Mouse (Mus musculus) ES-E14 (cell line): ENCODE measurements around the gene Brpf1. TPM values are rescaled to one million over a fixed set of nuclear protein-coding genes. Genes with fewer than 3 reads are reported as not detected.

Experiments
- DNase-seq: peaks from one replicate; pipeline ENCODE4 v3.0.0-alpha.2; 2013; ENCODE audit warnings: low read depth, low spot score
- H3K27ac ChIP-seq: 2 replicates; pipeline ENCODE4 v1.5.1; 2012; ENCODE audit warnings: low read depth, mild to moderate bottlenecking, low read length, moderate library complexity, mixed read lengths; ENCODE audit not compliant: poor library complexity, insufficient read depth, severe bottlenecking
- H3K36me3 ChIP-seq: 2 replicates; pipeline ENCODE4 v1.6.1; 2012; ENCODE audit warnings: mild to moderate bottlenecking, low read length, moderate library complexity, mixed read lengths; ENCODE audit not compliant: control insufficient read depth, poor library complexity, insufficient read depth, severe bottlenecking
- H3K4me1 ChIP-seq, 2 experiments: fragments of 150-350 bp in 1 of 2; sonication (generic) in 1 of 2; 2 replicates each; pipeline ENCODE4 v1.6.1; 2012; ENCODE audit warnings: low read length in 2 of 2, mild to moderate bottlenecking in 1 of 2, mixed read lengths in 1 of 2; ENCODE audit not compliant: control insufficient read depth in 2 of 2, insufficient read depth in 2 of 2, poor library complexity in 1 of 2
- H3K4me3 ChIP-seq, 2 experiments: fragments of 150-350 bp in 1 of 2; sonication (generic) in 1 of 2; 2 replicates each; pipeline ENCODE4 v1.5.1; 2012; ENCODE audit warnings: low read length in 2 of 2, low read depth in 1 of 2, mild to moderate bottlenecking in 1 of 2, mixed read lengths in 1 of 2; ENCODE audit not compliant: insufficient read depth in 1 of 2, poor library complexity in 1 of 2, severe bottlenecking in 1 of 2
- H3K9ac ChIP-seq: 2 replicates; pipeline ENCODE4 v1.6.1; 2012; ENCODE audit warnings: low read depth, mild to moderate bottlenecking, low read length, mixed read lengths; ENCODE audit not compliant: poor library complexity, insufficient read depth, severe bottlenecking
- H3K9me3 ChIP-seq: fragments of 150-350 bp; sonication (generic); 2 replicates; pipeline ENCODE4 v1.6.1; 2012; ENCODE audit warnings: low read depth, mild to moderate bottlenecking, low read length; ENCODE audit not compliant: control insufficient read depth, insufficient read depth
- CHD2 ChIP-seq: IDR thresholded peaks from 2 replicates; pipeline ENCODE4 v1.6.1; 2014; ENCODE audit warnings: mild to moderate bottlenecking, low read depth, low read length, inconsistent platforms
- HCFC1 ChIP-seq: IDR thresholded peaks from 2 replicates; pipeline ENCODE4 v1.6.1; 2012; ENCODE audit warnings: low read length, inconsistent platforms, borderline replicate concordance; ENCODE audit not compliant: insufficient read depth
- MAFK ChIP-seq: IDR thresholded peaks from 2 replicates; pipeline ENCODE4 v1.6.1; 2014; ENCODE audit warnings: mild to moderate bottlenecking, low read depth, low read length, inconsistent platforms; ENCODE audit not compliant: insufficient read depth
- ZC3H11A ChIP-seq: IDR thresholded peaks from 2 replicates; pipeline ENCODE4 v1.6.1; 2012; ENCODE audit warnings: low read depth, mild to moderate bottlenecking, inconsistent platforms, low read length, borderline replicate concordance
- ZNF384 ChIP-seq: IDR thresholded peaks from 2 replicates; pipeline ENCODE4 v1.6.1; 2012; ENCODE audit warnings: low read depth, low read length, inconsistent platforms
- in situ Hi-C, 2 experiments: fragments of 600-800 bp; cut with MboI; formaldehyde crosslinking; loops; one replicate each; pipeline ENCODE4 v1.15.1; 2025; ENCODE audit warnings: low sequenced_read_pairs in 2 of 2, inconsistent platforms in 1 of 2; ENCODE audit not compliant: unreplicated experiment in 2 of 2
- total RNA-seq: library from RNA; depleted of rRNA; stranded (reverse); fragments of 300-350 nt; gene quantifications from 2 replicates; pipeline ENCODE4 v1.2.3, GENCODE M21; 2012; rRNA removed

Brpf1 gene
- total RNA-seq, 1 experiment = 38.8 TPM

GRCm38 (mm10) chr6:113368124-113368523 lies 61.2 kb downstream of the Brpf1 start:
- no peak for TF ChIP-seq HCFC1
- no peak for TF ChIP-seq CHD2
- TF ChIP-seq ZNF384 = no peak
- TF ChIP-seq ZC3H11A = no peak
- no peak for TF ChIP-seq MAFK
- peak; percentile 71 for DNase-seq
- Histone ChIP-seq H3K4me3 (peak overlapping the region; percentile 8 to 11; a peak in 1 of 4 replicates), H3K36me3 (peaks cover 33% of the 10 kb centered on the region), H3K9me3 (no peaks in the 10 kb centered on the region), H3K9ac (peak overlapping the region; percentile 56; the same call in 1 of the 2 replicates), H3K4me1 (peaks cover 6 to 15% of the 10 kb centered on the region in 2 experiments; a peak in 3 of 4 replicates), H3K27ac (peak overlapping the region; percentile 63; the same call in 1 of the 2 replicates)
- in situ Hi-C loops = no loop called here

- Histone ChIP-seq H3K4me3 (no peak overlapping the region), H3K36me3 (peaks cover 36% of the 10 kb centered on the region), H3K9me3 (no peaks in the 10 kb centered on the region), H3K9ac (peak overlapping the region; percentile 56; the same call in 1 of the 2 replicates), H3K4me1 (peaks cover 6 to 15% of the 10 kb centered on the region in 2 experiments; a peak in 3 of 4 replicates), H3K27ac (peak overlapping the region; percentile 54; the same call in 1 of the 2 replicates)
- TF ChIP-seq CHD2 = no peak
- TF ChIP-seq MAFK = no peak
- no peak for TF ChIP-seq ZC3H11A
- TF ChIP-seq ZNF384 = no peak
- no peak for TF ChIP-seq HCFC1
- no peak for DNase-seq
- in situ Hi-C loops = no loop called here
Observed at GRCm38 (mm10) chr6:113368577-113368976, 61.6 kb downstream of the Brpf1 start.

- peaks cover 6 to 10% of the 10 kb centered on the region in 2 experiments; a peak in 3 of 4 replicates for H3K4me1 ChIP-seq
- H3K9ac ChIP-seq = no peak overlapping the region
- no peaks in the 10 kb centered on the region for H3K9me3 ChIP-seq
- no peak overlapping the region for H3K27ac ChIP-seq
- TF ChIP-seq HCFC1 (no peak), MAFK (no peak), CHD2 (no peak), ZC3H11A (no peak), ZNF384 (no peak)
- in situ Hi-C loops = no loop called here
- H3K4me3 ChIP-seq = no peak overlapping the region
- peaks cover 42% of the 10 kb centered on the region for H3K36me3 ChIP-seq
- DNase-seq = no peak
Observed at GRCm38 (mm10) chr6:113370194-113370929, 63.4 kb downstream of the Brpf1 start.

- in situ Hi-C loops = no loop called here
- DNase-seq = no peak
- Histone ChIP-seq H3K36me3 (peaks cover 47% of the 10 kb centered on the region), H3K4me1 (peaks cover 3 to 5% of the 10 kb centered on the region in 2 experiments; a peak in 2 of 4 replicates), H3K4me3 (no peak overlapping the region), H3K27ac (no peak overlapping the region), H3K9me3 (no peaks in the 10 kb centered on the region), H3K9ac (no peak overlapping the region)
- TF ChIP-seq HCFC1 = no peak
- TF ChIP-seq ZNF384 = no peak
- no peak for TF ChIP-seq MAFK
- no peak for TF ChIP-seq ZC3H11A
- TF ChIP-seq CHD2 = no peak
Observed at GRCm38 (mm10) chr6:113373491-113373890, 66.6 kb downstream of the Brpf1 start.

Other genes starting within 250 kb of the Brpf1 start
- gene Setd5, start 229.8 kb upstream of the Brpf1 start, total RNA-seq = 79.4 and 81.4 TPM in 2 replicates
- 5.2 and 5.9 TPM in 2 replicates for gene Lhfpl4, start 111.8 kb upstream of the Brpf1 start, total RNA-seq
- 42.4 and 44.8 TPM in 2 replicates for gene Mtmr14, start 69.3 kb upstream of the Brpf1 start, total RNA-seq
- 1.7 and 2.9 TPM in 2 replicates for gene Cpne9, start 24.8 kb upstream of the Brpf1 start, total RNA-seq
- gene Ogg1, start 19.8 kb downstream of the Brpf1 start, total RNA-seq = 11.9 and 13.0 TPM in 2 replicates
- 8.5 and 9.4 TPM in 2 replicates for gene Camk1, start 36.8 kb downstream of the Brpf1 start, total RNA-seq
- 31.7 and 35.3 TPM in 2 replicates for gene Tada3, start 70.7 kb downstream of the Brpf1 start, total RNA-seq
- 217 and 227 TPM in 2 replicates for gene Arpc4, start 71.0 kb downstream of the Brpf1 start, total RNA-seq
- 5.3 and 6.9 TPM in 2 replicates for gene Ttll3, start 82.1 kb downstream of the Brpf1 start, total RNA-seq
- gene Rpusd3, start 112.2 kb downstream of the Brpf1 start, total RNA-seq = 34.5 and 42.3 TPM in 2 replicates
- gene Cidec, start 128.6 kb downstream of the Brpf1 start, total RNA-seq = 0.42 and 0.45 TPM in 2 replicates
- 119 and 140 TPM in 2 replicates for gene Jagn1, start 135.4 kb downstream of the Brpf1 start, total RNA-seq
- 0.80 and 3.0 TPM in 2 replicates for gene Il17re, start 151.3 kb downstream of the Brpf1 start, total RNA-seq
- 6.2 and 13.3 TPM in 2 replicates for gene Il17rc, start 164.3 kb downstream of the Brpf1 start, total RNA-seq
- 20.8 and 29.9 TPM in 2 replicates for gene Creld1, start 176.2 kb downstream of the Brpf1 start, total RNA-seq
- gene Prrt3, start 194.8 kb downstream of the Brpf1 start, total RNA-seq = 15.1 and 16.3 TPM in 2 replicates
- gene Emc3, start 224.5 kb downstream of the Brpf1 start, total RNA-seq = 71.2 and 74.1 TPM in 2 replicates
- 34.7 and 37.5 TPM in 2 replicates for gene Fancd2, start 224.5 kb downstream of the Brpf1 start, total RNA-seq